In the genomic region with DNA sequence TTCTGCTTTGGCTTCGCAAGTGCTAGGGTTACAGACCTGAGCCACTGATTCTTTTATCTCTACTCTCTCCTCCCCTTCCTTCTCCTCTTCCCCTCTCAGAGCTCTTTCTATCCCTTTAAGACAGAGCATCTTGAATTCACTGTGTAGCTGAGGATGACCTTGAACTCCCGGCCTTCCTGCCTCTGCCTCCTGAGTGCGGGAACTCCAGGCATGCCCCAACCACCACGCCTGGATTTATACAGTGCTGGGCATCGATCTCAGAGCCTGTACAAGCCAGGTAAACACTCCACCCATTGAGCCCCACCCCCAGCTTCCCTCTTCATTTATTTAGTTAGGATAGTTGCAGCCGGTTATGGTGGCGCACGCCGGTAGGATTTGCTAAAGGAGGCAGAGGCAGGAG, we compare ENCODE assay signal across 20 mouse cellular contexts. TPM values are rescaled to one million over a fixed set of nuclear protein-coding genes. Genes with fewer than 3 reads are reported as not detected.
"Had no signal": no experiment of that assay in that cellular context is flagged by ENCODE, and none has a peak within 500 bp of the region (broad histone marks: within the 10 kb centered on the region; RNA-seq: fewer than 3 reads in every experiment).

No protein-coding gene starts in this region.

- H3K4me3 ChIP-seq: midbrain, embryonic 10.5 days; midbrain, embryonic 12.5 days; midbrain, embryonic 15.5 days; myocyte; neural tube, embryonic 13.5 days; neural tube, embryonic 15.5 days had no signal

- H3K9me3 ChIP-seq: midbrain, embryonic 10.5 days; midbrain, embryonic 12.5 days; midbrain, embryonic 15.5 days; neural tube, embryonic 13.5 days; neural tube, embryonic 15.5 days had no signal

- H3K9ac ChIP-seq: lung, embryonic 14.5 days; midbrain, embryonic 12.5 days; midbrain, embryonic 15.5 days; neural tube, embryonic 13.5 days; neural tube, embryonic 15.5 days had no signal

- H3K4me2 ChIP-seq: lung, embryonic 14.5 days; midbrain, embryonic 12.5 days; midbrain, embryonic 15.5 days; neural tube, embryonic 13.5 days; neural tube, embryonic 15.5 days had no signal

- H3K27ac ChIP-seq: midbrain, embryonic 10.5 days; midbrain, embryonic 12.5 days; midbrain, embryonic 15.5 days; neural tube, embryonic 13.5 days; neural tube, embryonic 15.5 days had no signal

- H3K4me1 ChIP-seq: midbrain, embryonic 10.5 days; midbrain, embryonic 12.5 days; midbrain, embryonic 15.5 days; neural tube, embryonic 13.5 days; neural tube, embryonic 15.5 days had no signal

- DNase-seq: lung, adult 18-20 months; lung, embryonic 14.5 days; lung, postnatal 10 days; lung, postnatal 4 days; retina, postnatal 1 day; right cerebral cortex, adult 18-20 months; right cerebral cortex, postnatal 25 days; right cerebral cortex, postnatal 4 days; spleen, adult 18-20 months; thymus, adult 18-20 months; thymus, postnatal 14 days; thymus, postnatal 36 days had no signal

- H3K36me3 ChIP-seq: midbrain, embryonic 10.5 days; midbrain, embryonic 12.5 days; midbrain, embryonic 15.5 days; neural tube, embryonic 13.5 days; neural tube, embryonic 15.5 days had no signal

- ATAC-seq: midbrain, embryonic 15.5 days had no signal

- H3K27me3 ChIP-seq: midbrain, embryonic 12.5 days; midbrain, embryonic 15.5 days; neural tube, embryonic 13.5 days; neural tube, embryonic 15.5 days had no signal

RNA-seq across cellular contexts. Expression of a gene that starts 20.9 kb away (rescaled TPM):
- total RNA-seq: megakaryocyte, adult 5-6 weeks; megakaryocyte-erythroid progenitor cell, adult 5-6 weeks had no signal
